Mouse (Mus musculus) urinary bladder, postnatal 4 days (tissue): ENCODE measurements around the gene Kif1c.
"Not testable (repeated sequence)": the region's sequence is repeated elsewhere in the genome, so short reads cannot be mapped to it uniquely, and the experiment has no call there.

ENCODE experiments used
- DNase-seq, 2 experiments: peaks; one replicate each; pipeline ENCODE4 v3.0.0; 2021 to 2022; ENCODE audit warnings: low spot score in 2 of 2

Kif1c gene

DNA sequence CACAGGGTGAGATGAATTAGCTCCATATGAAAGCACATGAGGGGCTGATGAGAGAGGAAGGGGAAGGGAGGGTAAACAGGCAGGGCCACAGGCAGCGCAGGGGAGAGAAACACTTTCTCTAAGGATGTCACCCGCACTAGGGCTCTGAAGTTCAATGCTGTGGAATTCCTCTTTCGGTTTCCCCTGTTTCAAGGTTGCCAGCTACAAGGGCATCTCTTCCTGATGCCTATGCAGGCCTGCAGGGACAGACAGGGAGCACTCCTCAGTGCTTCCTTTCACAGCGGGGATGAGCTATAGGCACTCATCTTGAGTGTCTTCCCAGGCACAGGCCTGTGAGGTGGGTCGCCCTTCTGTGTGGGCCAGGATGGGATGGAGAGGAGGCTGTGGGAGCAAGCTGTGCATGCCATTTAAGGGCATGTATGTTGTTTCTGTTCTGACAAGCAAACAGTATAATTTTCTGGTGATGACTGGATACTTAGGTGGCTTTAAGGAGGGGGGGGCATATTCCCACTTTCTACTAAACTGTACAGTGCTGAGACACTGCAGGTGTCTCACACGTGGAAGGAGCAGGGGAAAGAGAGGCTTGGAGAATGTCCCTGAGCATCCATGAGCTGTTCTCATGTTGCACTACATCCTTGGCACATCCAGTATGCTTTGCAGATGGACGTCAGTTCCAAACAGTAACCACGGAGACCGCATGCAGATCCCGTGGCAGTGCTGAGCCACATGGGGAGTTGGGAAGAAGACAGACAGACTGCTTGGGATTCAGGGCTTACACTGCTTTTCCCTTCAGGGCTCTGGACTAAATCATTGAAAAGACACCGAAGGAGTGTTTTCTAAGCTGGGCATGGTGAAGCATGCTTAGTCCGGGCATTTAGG, 42.5 kb downstream of the Kif1c start:
- DNase-seq: no peak

GRCm38 (mm10) chr11:70745636-70746035, 45.3 kb downstream of the Kif1c start:
- DNase-seq: no peak

DNA sequence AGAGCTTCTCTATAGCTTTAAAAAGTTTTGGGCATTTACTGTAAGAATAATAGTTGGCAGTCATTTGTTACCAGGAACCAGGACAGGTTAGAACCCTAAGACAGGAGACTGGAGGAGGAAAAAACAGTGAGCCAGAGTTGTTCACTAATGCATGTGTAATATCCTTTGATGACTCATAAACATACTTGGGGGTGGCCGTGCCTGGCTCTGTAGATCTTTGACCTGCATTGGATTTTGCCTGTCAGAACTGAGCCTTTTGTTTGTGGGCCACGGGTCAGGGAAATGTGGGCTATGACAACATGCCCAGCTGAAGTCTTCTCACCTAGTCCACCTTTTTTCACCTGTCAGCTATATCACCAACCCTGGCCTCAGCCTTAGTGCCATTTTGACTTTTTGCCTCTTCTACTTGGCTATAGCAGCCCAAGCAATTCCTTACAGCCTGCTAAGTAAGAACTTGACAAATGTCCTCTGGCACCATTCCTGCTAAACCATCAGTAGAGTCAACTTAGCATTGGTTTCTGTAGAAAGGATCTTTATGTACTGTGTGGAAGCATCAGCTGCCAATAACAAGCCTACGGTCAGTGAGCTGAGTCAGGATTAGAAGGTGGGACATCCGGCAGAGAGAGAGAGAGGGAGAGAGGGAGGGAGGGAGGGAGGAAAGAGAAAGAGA, 47.7 kb downstream of the Kif1c start:
- DNase-seq: no peak

DNA sequence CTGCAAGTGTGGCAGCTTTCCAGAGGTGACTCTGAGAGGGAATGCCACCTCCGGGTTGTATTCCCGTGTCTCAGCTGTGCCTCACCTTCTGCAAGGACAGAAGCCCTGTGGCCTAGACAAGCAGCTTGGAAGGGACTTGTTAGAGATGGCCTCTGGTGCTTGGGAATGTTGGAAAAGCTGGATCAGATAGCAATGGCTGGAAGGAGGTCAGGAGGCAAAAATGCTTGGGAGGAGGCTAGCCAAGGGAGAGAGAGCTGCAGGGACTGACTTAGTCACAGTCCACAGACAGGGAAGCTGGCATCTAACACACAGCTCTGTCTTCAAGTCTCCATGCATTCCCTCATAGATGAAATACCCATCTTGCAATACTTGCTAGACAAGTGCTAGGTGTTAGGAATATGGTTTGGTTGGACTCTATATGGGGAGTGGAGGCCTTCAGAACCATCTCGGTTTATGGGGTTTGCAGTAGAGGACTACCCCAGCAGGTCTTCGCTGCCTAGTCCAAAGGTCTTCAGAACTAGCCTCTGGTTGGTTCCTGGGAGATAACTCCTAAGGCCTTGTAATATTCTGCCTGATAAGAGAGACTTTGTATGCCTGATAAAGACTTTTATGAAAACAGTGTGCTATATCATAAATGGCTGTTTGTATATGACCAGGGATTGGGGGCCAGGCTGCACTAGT, 52.1 kb downstream of the Kif1c start:
- DNase-seq: no peak

- no peak for DNase-seq
Observed at GRCm38 (mm10) chr11:70753146-70753545, 52.8 kb downstream of the Kif1c start.

DNA sequence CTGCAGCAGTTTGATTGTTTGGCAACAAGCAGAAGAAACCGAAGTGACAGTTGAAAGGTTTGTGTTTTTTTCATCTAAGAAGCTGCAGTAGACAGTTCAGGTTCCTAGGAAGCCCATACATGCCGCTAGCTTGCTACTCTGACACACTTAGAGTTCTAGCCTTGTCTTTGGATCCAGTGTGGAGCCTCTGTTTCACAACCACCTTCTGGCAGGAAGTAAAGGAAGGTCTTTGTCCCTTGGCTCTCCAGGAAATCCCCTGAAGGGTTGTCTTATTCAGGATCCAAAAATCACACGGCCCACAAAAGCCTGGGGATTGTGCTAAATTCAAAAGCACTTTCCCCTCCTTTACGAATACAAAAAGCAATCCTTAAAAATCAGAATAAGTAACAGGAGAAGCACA, 54.1 kb downstream of the Kif1c start:
- DNase-seq: no peak

- DNase-seq: no peak
Observed at GRCm38 (mm10) chr11:70754958-70755357, 54.6 kb downstream of the Kif1c start.

GRCm38 (mm10) chr11:70755645-70756044, 55.3 kb downstream of the Kif1c start:
- DNase-seq: peak; percentile 40 to 86

DNA sequence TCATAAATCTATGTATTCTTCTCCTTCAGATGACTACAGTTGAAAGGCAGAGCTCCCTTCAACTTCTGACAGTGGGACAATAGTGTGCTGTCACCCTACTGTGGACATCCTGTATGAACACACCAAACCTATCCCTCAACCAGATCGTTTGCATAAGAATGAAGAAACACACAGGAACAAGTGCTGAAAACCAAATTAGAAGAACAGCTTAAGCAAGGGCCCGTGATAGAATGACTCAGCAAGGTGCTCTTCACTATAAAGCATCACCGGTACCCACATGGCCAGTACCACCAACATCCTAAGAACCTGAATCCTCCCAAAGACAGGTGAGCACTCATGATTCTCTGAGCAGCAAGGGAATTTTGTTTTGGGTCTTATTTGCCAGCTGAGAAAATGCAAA, 60.1 kb downstream of the Kif1c start:
- DNase-seq: not testable (repeated sequence)

DNA sequence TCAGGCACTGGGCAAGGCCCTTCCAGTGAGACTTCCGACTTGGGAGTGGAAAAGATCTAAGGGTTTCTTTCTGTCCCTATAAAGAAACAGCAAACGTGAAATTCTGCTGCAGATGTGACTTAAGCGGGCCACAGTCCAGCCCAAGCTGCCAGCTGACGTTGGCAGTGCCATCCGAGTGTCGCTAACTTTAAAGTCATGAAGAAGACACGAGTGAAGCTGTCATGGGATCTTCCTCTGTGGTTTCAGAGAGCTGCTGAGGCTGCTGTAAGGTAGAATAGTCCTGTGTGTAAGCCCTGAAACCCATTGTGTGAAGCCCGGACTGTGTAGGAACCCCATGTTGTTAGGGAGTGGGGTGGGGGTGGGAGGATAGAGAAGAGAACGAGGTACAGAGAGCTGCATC, 62.3 kb downstream of the Kif1c start:
- DNase-seq: no peak

DNA sequence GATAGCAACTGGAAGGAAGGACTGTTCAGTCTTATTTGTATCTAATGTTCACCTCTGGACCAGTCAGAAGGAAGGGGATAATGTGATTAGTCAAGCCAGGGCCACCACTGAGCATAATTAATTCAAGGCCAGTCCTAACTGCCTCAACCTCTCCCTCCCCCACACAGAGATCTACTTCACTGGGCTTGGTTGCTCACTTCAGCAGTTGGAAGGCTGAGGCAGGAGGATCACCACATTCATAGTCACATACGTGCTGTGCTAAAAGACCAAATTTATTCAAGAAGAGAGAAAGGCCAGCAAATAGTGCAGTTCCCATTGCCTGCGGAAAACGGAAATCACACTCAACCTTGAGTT, 63.2 kb downstream of the Kif1c start:
- DNase-seq: no peak

DNA sequence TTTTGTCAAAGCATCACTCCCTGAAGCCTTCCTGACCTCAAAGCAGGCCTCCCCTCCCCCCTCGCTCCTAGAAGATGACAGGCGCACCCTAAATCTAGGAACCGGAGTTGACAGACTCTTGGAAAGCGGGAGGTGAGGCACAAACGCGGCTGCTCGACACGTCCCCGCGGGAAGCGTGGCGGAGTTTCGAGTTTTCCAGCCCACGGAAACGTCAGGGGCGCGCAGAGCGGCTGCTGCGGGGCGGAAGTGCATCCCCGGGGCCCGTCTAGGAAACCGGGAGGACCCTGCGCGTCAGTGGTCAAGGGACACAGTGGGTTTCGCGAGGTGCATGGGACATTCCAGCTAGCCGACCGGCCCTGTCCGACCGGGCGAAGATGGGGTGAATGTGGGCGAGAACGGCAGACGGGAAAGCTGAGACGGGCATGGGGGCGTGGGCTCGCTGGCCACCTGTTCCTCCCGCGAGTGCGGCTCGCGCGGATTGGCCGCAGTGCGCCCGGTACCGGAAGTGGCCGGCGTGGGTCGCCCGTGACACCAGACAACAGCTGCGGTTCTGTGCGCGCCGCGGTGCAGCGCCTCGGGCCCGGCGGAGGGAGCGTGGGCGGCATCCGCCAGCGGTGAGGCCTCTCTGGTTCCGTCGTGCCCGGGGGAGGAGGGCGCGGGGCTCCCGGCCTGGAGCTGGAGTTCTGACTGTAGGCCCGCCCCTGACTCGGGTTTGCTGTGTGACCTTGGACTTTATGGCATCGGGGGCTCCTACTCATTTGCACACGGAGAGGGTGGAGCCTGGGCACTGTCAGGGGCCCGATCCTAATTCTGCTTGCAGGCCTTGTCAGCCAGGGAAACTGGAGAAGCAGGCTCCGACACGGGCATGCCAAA, 63.8 kb downstream of the Kif1c start, which contains the start of gene Zfp3:
TSS of gene Zfp3 (plus strand) at position 274 of the 873 bp plus-strand sequence.
- DNase-seq: peak; percentile 75 to 77

GRCm38 (mm10) chr11:70765776-70766445, 65.6 kb downstream of the Kif1c start:
- no peak for DNase-seq

DNA sequence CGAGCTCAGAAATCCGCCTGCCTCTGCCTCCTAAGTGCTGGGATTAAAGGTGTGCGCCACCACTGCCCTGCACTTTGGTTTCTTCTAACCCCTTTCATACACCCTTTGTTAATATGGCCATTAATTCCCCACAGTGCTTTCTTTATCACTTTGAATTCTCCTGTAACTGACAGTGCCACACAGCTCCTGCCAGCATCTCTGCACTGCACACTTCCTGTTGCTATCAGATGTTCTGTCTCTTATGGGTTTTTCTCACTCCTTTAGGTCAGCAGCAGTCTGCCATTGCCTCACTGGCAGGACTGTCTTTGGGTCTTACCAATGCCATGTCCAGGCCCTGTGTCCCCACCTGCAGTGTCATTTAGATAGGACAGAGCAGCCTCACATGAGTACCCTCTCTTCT, 70.5 kb downstream of the Kif1c start:
- no peak for DNase-seq

DNA sequence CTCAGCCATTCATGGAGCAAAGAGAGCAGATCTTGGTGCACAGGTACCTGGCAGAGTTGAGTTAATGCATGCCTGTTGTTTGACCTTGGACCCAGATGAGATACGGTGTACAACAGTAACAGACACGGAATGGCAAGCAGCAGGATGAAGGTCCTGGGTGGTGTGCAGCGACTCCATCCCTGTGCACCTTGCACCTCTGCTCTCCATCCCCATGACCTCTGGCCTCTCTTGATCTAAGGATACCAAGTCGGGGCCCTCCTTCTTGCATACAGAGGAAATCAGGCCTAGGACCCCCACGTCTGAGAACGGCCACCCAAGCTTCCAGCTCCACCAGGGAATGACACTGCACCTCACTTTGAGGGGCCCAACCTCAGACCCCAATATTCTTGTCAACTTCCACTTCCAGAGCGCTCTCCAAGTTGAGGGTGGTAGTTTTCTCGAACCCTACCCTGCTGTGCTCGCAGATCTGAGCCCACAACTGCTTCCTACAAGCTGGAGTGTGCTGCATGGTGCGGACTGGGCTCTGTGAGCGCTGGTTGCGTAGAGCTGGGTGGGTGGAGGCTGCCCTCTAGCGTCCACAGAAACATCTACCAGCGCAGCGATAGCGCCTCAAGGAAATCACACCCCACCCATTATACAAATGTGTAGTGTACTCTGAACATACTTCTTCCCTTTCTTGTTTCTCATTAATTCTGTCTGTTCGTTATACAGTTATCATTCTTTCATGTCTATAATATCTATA, 76.7 kb downstream of the Kif1c start:
- peak; percentile 52 to 66 for DNase-seq

- DNase-seq: no peak
Observed at GRCm38 (mm10) chr11:70777634-70778033, 77.3 kb downstream of the Kif1c start.

- not testable (repeated sequence) for DNase-seq
Observed at GRCm38 (mm10) chr11:70778058-70778457, 77.7 kb downstream of the Kif1c start.
